Comparison of ENCODE assay signal across 8 mouse cellular contexts in the genomic region with DNA sequence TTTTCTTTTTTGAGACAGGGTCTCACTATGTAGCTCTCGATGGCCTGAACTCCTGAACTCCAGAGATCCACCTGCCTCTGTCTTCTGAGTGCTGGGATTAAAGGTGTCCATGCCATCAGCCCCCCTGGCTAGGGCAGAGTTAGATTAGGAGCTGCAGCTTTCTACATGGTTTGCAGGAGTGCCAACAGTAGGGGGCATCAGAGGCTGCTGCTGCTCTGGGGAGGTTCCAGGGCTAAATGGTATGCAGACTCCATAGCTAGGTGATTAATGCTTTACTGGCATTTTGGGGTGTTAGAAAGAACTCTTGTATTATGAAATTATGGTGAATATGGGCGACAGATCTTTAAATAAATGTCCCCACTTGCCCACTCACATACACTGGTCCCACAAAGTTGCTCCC. TPM values are rescaled to one million over a fixed set of nuclear protein-coding genes. Genes with fewer than 3 reads are reported as not detected.
A peak's percentile ranks its signal among the peaks of the same experiment; 100 is the strongest.
DNase-seq lines count a peak whose midpoint lies in the region; TF ChIP-seq lines count a peak whose summit lies in the region.

No protein-coding gene starts in this region.

- no peak overlapping the region for H3K4me3 ChIP-seq in heart, adult 2 months
- no peak overlapping the region for H3K4me3 ChIP-seq in testis, adult 2 months (ENCODE audit: control insufficient read depth, low read depth, low read length)
- no peak overlapping the region for H3K4me3 ChIP-seq in embryonic fibroblast, embryonic 13.5 days (ENCODE audit: insufficient read depth, low read length)
- H3K4me3 ChIP-seq in lung, adult 2 months (replicated peaks; ENCODE audit: extremely low read depth, low read depth, low read length), result no peak overlapping the region

- no peaks in the 10 kb centered on the region for H3K79me2 ChIP-seq in heart, adult 2 months (replicated peaks; ENCODE audit: control insufficient read depth, insufficient read depth, low read length)

- 19% methylated on average over 2 of the region's 2 CpGs for WGBS in heart, adult 2 months
- WGBS in lung, adult 2 months, result 38% methylated on average over 2 of the region's 2 CpGs

- intact Hi-C loops in heart, adult 2 months (cut with DNase I), result no loop called here

- no peak overlapping the region for H3K27ac ChIP-seq in heart, adult 2 months
- H3K27ac ChIP-seq in testis, adult 2 months (ENCODE audit: control insufficient read depth, insufficient read depth, low read depth, low read length), result no peak overlapping the region
- no peak overlapping the region for H3K27ac ChIP-seq in embryonic fibroblast, embryonic 13.5 days (ENCODE audit: insufficient read depth, low read length)

- no peaks in the 10 kb centered on the region for H3K27me3 ChIP-seq in heart, adult 2 months (ENCODE audit: control insufficient read depth, insufficient read depth, low read length)
- no peaks in the 10 kb centered on the region for H3K27me3 ChIP-seq in testis, adult 2 months (ENCODE audit: control insufficient read depth, insufficient read depth, low read length)

- H3K9ac ChIP-seq in heart, adult 2 months (ENCODE audit: low read depth, low read length), result no peak overlapping the region

- H3K36me3 ChIP-seq in heart, adult 2 months (ENCODE audit: control insufficient read depth, insufficient read depth, low read length), result no peaks in the 10 kb centered on the region
- no peaks in the 10 kb centered on the region for H3K36me3 ChIP-seq in testis, adult 2 months (ENCODE audit: control insufficient read depth, insufficient read depth, low read length)

- peak in 1 of 2 experiments; percentile 35 for DNase-seq in heart, adult 2 months
- no peak for DNase-seq in heart, adult 11 months
- no peak for DNase-seq in testis, postnatal 14 days (ENCODE audit: low spot score)
- DNase-seq in lung, adult 2 months, result peak; percentile 47
- peak; percentile 28 for DNase-seq in thymus, postnatal 25 days
- no peak for DNase-seq in gastrocnemius, adult 18-20 months (ENCODE audit: low spot score)

- TF ChIP-seq POLR2A in heart, adult 2 months (IDR thresholded peaks at IDR 0.05; ENCODE audit: insufficient read depth, low read depth, low read length), result no peak
- no peak for TF ChIP-seq POLR2A in testis, adult 2 months (IDR thresholded peaks at IDR 0.05; ENCODE audit: control insufficient read depth, low read depth, low read length)
- no peak for TF ChIP-seq POLR2A in embryonic fibroblast, embryonic 13.5 days (IDR thresholded peaks at IDR 0.05; ENCODE audit: low read depth, low read length)
- no peak for TF ChIP-seq POLR2A in lung, adult 2 months (IDR thresholded peaks at IDR 0.05; ENCODE audit: borderline replicate concordance, extremely low read depth, low read depth, low read length)

- peak; percentile 72 for TF ChIP-seq CTCF in heart, adult 2 months (IDR thresholded peaks at IDR 0.05)
- peak; percentile 24; the same call in 1 of the 2 replicates for TF ChIP-seq CTCF in testis, adult 2 months (IDR thresholded peaks at IDR 0.05; ENCODE audit: control insufficient read depth, insufficient read depth, insufficient replicate concordance, low read depth, low read length)
- TF ChIP-seq CTCF in embryonic fibroblast, embryonic 13.5 days (IDR thresholded peaks at IDR 0.05; ENCODE audit: borderline replicate concordance, insufficient read depth, low read length), result peak; percentile 58; the same call in 1 of the 2 replicates
- peak; percentile 59; the same call in 1 of the 2 replicates for TF ChIP-seq CTCF in lung, adult 2 months (IDR thresholded peaks at IDR 0.05; ENCODE audit: insufficient read depth, low read length)

- TF ChIP-seq EP300 in heart, adult 2 months (IDR thresholded peaks at IDR 0.05; ENCODE audit: insufficient read depth, low read depth, low read length), result no peak

- no peaks in the 10 kb centered on the region for H3K4me1 ChIP-seq in heart, adult 2 months (ENCODE audit: control insufficient read depth, insufficient read depth, low read length)
- no peaks in the 10 kb centered on the region; the same call in 1 of the 2 replicates for H3K4me1 ChIP-seq in testis, adult 2 months (ENCODE audit: control insufficient read depth, insufficient read depth, low read length)
- H3K4me1 ChIP-seq in embryonic fibroblast, embryonic 13.5 days (ENCODE audit: control insufficient read depth, insufficient read depth, low read length), result no peaks in the 10 kb centered on the region
- no peaks in the 10 kb centered on the region for H3K4me1 ChIP-seq in lung, adult 2 months (ENCODE audit: control insufficient read depth, insufficient read depth, low read length)

RNA-seq across cellular contexts. Expression of a gene that starts 5.0 kb away (rescaled TPM):
- total RNA-seq in heart, adult 2 months (2021), result 1 to 10 TPM; 8.2 to 8.6 TPM
- 13.4 and 15.6 TPM in 2 replicates for polyA plus RNA-seq in heart, adult 2 months (2012; rRNA removed)
- polyA plus RNA-seq in testis, adult 2 months (2012; rRNA removed), result 3.4 and 3.5 TPM in 2 replicates
- 5.4 and 8.1 TPM in 2 replicates for polyA plus RNA-seq in embryonic fibroblast, embryonic 13.5 days (2011; ENCODE audit: insufficient read length, low read depth, missing spikeins)
- polyA plus RNA-seq in lung, adult 2 months (2012; rRNA removed), result 9.2 and 11.6 TPM in 2 replicates
- total RNA-seq in gastrocnemius, adult 18-20 months (2021), result 1 to 10 TPM; 2.1 to 2.3 TPM

RNA-seq across cellular contexts. Expression of a gene that starts 33.8 kb away (rescaled TPM):
- 10 to 100 TPM; 41.4 to 46.0 TPM for total RNA-seq in heart, adult 2 months (2021)
- polyA plus RNA-seq in heart, adult 2 months (2012; rRNA removed), result 27.0 and 38.5 TPM in 2 replicates
- polyA plus RNA-seq in testis, adult 2 months (2012; rRNA removed), result 17.1 and 19.1 TPM in 2 replicates
- polyA plus RNA-seq in embryonic fibroblast, embryonic 13.5 days (2011; ENCODE audit: insufficient read length, low read depth, missing spikeins), result 70.0 and 71.5 TPM in 2 replicates
- 30.5 and 40.9 TPM in 2 replicates for polyA plus RNA-seq in lung, adult 2 months (2012; rRNA removed)
- total RNA-seq in gastrocnemius, adult 18-20 months (2021), result 10 to 100 TPM; 24.7 to 25.8 TPM

Comparison
In these comparisons a context has a peak if more than half of its experiments do, and no peak if none do; other contexts are left out.
1. DNase-seq: peak in lung, adult 2 months (single experiment) and thymus, postnatal 25 days (single experiment); none in heart, adult 11 months (single experiment), testis, postnatal 14 days (single experiment) and gastrocnemius, adult 18-20 months (single experiment).
2. Peak in every context shown above with its lines, with median percentiles within 50 percentile points of each other: CTCF ChIP-seq.